Mouse (Mus musculus) midbrain, embryonic 13.5 days (tissue): ENCODE results near the gene Rsph14. TPM values are rescaled to one million over a fixed set of nuclear protein-coding genes. Genes with fewer than 3 reads are reported as not detected.

Experiments used
- ATAC-seq: fragments of 200-750 bp; cut with Nextera tagmentation; 2 replicates; pipeline ENCODE4 v1.8.0; 2017; ENCODE audit warnings: mild to moderate bottlenecking, moderate TSS enrichment, moderate library complexity
- H3K27ac ChIP-seq: fragments of 300-500 bp; sonication (generic); 2 replicates; pipeline ENCODE4 v1.5.1; 2015; ENCODE audit warnings: inconsistent platforms, mild to moderate bottlenecking, moderate library complexity
- H3K27me3 ChIP-seq: fragments of 300-500 bp; sonication (generic); 2 replicates; pipeline ENCODE4 v1.6.1; 2015; ENCODE audit warnings: mild to moderate bottlenecking, inconsistent platforms
- H3K36me3 ChIP-seq: fragments of 300-500 bp; sonication (generic); 2 replicates; pipeline ENCODE4 v1.6.1; 2015; ENCODE audit warnings: mild to moderate bottlenecking, inconsistent platforms
- H3K4me1 ChIP-seq: fragments of 300-500 bp; sonication (generic); replicated peaks from 2 replicates; pipeline ENCODE4 v1.6.1; 2015; ENCODE audit warnings: inconsistent platforms
- H3K4me2 ChIP-seq: fragments of 300-500 bp; sonication (generic); replicated peaks from 2 replicates; pipeline ENCODE4 v1.6.1; 2015; ENCODE audit warnings: moderate library complexity, mild to moderate bottlenecking, inconsistent platforms
- H3K4me3 ChIP-seq: fragments of 300-500 bp; sonication (generic); replicated peaks from 2 replicates; pipeline ENCODE4 v1.5.1; 2015; ENCODE audit warnings: mild to moderate bottlenecking, inconsistent platforms
- H3K9ac ChIP-seq: fragments of 300-500 bp; sonication (generic); replicated peaks from 2 replicates; pipeline ENCODE4 v1.6.1; 2015; ENCODE audit warnings: mild to moderate bottlenecking, inconsistent platforms
- H3K9me3 ChIP-seq: fragments of 300-500 bp; sonication (generic); 2 replicates; pipeline ENCODE4 v1.6.1; 2016; ENCODE audit warnings: mild to moderate bottlenecking, inconsistent platforms
- WGBS: fragments of 180-500 bp; shearing (Covaris S2); methylation state at CpG from one replicate; pipeline ENCODE4 v1.1.7; 2015; 5-methylcytosine and 5-hydroxymethylcytosine counted together
- polyA plus RNA-seq: library from polyadenylated mRNA; unstranded; fragments of >200 nt; fragmentation: Nextera tagmentation; extraction: Ambion mirVana; gene quantifications from 2 replicates; pipeline ENCODE4 v1.2.1, GENCODE M21; 2015

Gene Rsph14
- polyA plus RNA-seq: 0.63 and 1.1 TPM in 2 replicates

GRCm38 (mm10) chr10:75032395-75032794 is at the start of gene Rsph14:
Rsph14 (minus strand) TSS chr10:75032586.
- H3K4me3 ChIP-seq: no peak within 1 kb of the TSS
- peak within 1 kb of the TSS; percentile 75 for H3K27ac ChIP-seq
- no peak within 1 kb of the TSS for H3K9ac ChIP-seq
- no peaks in the 10 kb centered on the region for H3K36me3 ChIP-seq
- H3K4me2 ChIP-seq: peak within 1 kb of the TSS; percentile 46
- WGBS: 14% methylated on average over 10 of the region's 10 CpGs
- H3K9me3 ChIP-seq: no peaks in the 10 kb centered on the region
- peak; percentile 79 for ATAC-seq
- H3K27me3 ChIP-seq: no peaks in the 10 kb centered on the region
- H3K4me1 ChIP-seq: peaks cover 44% of the 10 kb centered on the region

DNA sequence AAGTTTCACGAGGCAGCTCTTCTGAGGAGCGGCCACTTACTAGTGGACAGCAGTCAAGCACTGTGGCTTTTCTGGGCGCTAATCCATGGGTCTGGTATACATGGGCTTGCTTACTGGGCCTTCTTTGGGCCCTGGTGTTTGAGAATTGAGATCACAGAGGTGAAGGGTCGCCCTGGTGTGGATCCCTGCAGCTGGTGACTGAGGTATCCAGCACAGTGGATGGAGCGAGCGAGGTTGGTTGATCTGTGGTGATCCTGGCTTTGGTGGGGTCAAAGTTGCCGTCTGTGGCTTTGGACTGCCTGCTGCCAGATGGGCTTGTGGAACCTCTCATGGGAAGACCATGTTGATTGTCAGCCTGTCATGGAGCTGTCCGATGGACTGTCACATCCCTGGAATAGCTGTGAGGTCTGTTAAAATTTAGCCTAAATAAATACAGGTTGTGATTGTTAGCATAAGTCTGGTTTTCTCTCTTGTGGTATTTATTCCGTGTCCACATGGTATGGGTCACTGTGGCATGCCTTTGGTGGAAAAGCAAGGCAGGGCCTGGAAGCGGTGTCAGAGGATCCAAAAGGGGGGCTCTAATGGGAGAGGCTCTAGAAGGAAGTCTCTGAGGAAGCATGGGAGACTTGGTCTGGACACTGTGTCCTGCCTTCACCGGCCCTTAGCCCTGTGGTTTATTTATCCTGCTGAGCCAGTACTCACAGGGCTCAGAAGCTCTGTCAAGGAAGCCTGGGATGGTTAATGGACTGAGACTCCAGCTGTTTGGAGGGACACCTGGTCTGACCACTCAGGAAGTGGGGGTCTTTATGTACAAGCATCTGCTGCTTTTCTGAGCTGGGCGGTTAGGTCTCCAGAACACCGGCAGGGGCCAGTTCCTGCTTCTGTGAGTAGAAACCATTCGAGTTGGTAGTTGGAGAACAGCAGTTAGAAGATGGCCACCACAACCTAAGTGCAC is 46.1 kb upstream of the Rsph14 start:
- Histone ChIP-seq H3K4me3 (no peak overlapping the region), H3K4me2 (no peak overlapping the region), H3K36me3 (peaks cover 4% of the 10 kb centered on the region; the same call in 1 of the 2 replicates), H3K4me1 (peaks cover 28% of the 10 kb centered on the region), H3K27me3 (no peaks in the 10 kb centered on the region), H3K9ac (no peak overlapping the region), H3K9me3 (no peaks in the 10 kb centered on the region), H3K27ac (no peak overlapping the region)
- 89% methylated on average over 14 of the region's 14 CpGs for WGBS
- ATAC-seq: no peak

DNA sequence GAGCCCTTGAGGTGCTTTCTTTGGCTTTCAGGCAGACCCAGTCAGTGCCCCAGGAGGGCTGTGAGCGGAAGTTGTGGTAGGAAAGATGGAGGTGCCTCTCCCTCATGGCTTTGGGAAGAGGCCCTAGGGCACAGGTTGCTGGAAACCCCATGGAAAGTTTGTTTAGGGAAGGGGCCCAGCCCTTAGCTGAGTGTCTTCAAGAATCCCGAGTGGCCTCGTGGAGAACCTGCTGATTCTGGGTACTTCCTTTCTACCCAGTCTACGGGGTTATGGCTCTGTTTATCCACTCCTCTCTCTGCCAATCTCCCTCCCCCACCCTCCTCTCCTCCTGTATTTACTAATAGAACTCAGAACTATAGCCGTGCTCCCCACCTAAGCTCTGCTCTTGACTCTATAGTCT is 43.3 kb upstream of the Rsph14 start:
- no peak for ATAC-seq
- peaks cover 4% of the 10 kb centered on the region; the same call in 1 of the 2 replicates for H3K36me3 ChIP-seq
- H3K4me1 ChIP-seq: peaks cover 41% of the 10 kb centered on the region
- H3K27ac ChIP-seq: no peak overlapping the region
- no peak overlapping the region for H3K4me2 ChIP-seq
- no peaks in the 10 kb centered on the region for H3K27me3 ChIP-seq
- 89% methylated on average over 5 of the region's 5 CpGs for WGBS
- no peaks in the 10 kb centered on the region for H3K9me3 ChIP-seq
- H3K4me3 ChIP-seq: no peak overlapping the region
- no peak overlapping the region for H3K9ac ChIP-seq

GRCm38 (mm10) chr10:75070281-75070976 is 38.0 kb upstream of the Rsph14 start:
- Histone ChIP-seq H3K4me2 (no peak overlapping the region), H3K4me1 (peaks cover 64% of the 10 kb centered on the region), H3K4me3 (no peak overlapping the region), H3K27me3 (no peaks in the 10 kb centered on the region), H3K36me3 (peaks cover 4% of the 10 kb centered on the region; the same call in 1 of the 2 replicates), H3K27ac (peak overlapping the region; percentile 5; the same call in 1 of the 2 replicates), H3K9ac (no peak overlapping the region), H3K9me3 (no peaks in the 10 kb centered on the region)
- ATAC-seq: no peak
- 78% methylated on average over 11 of the region's 11 CpGs for WGBS

GRCm38 (mm10) chr10:75068624-75069328 is 36.4 kb upstream of the Rsph14 start:
- Histone ChIP-seq H3K27me3 (no peaks in the 10 kb centered on the region), H3K9ac (no peak overlapping the region), H3K4me3 (no peak overlapping the region), H3K27ac (no peak overlapping the region), H3K4me2 (no peak overlapping the region), H3K4me1 (peaks cover 80% of the 10 kb centered on the region), H3K9me3 (no peaks in the 10 kb centered on the region), H3K36me3 (peaks cover 3% of the 10 kb centered on the region; the same call in 1 of the 2 replicates)
- 62% methylated on average over 12 of the region's 12 CpGs for WGBS
- no peak for ATAC-seq

GRCm38 (mm10) chr10:75068086-75068485 is 35.7 kb upstream of the Rsph14 start:
- no peaks in the 10 kb centered on the region for H3K36me3 ChIP-seq
- WGBS: 47% methylated on average over 2 of the region's 2 CpGs
- H3K27me3 ChIP-seq: no peaks in the 10 kb centered on the region
- no peak overlapping the region for H3K27ac ChIP-seq
- H3K4me3 ChIP-seq: no peak overlapping the region
- H3K4me2 ChIP-seq: 0 out of 2 replicates have a peak overlapping the region, but pooled peaks have one; percentile 5
- H3K4me1 ChIP-seq: peaks cover 87% of the 10 kb centered on the region
- no peak overlapping the region for H3K9ac ChIP-seq
- no peak for ATAC-seq
- H3K9me3 ChIP-seq: no peaks in the 10 kb centered on the region

- ATAC-seq: no peak
- H3K4me2 ChIP-seq: no peak overlapping the region
- no peak overlapping the region for H3K4me3 ChIP-seq
- H3K4me1 ChIP-seq: peaks cover 90% of the 10 kb centered on the region
- no peak overlapping the region for H3K9ac ChIP-seq
- H3K36me3 ChIP-seq: no peaks in the 10 kb centered on the region
- no peaks in the 10 kb centered on the region for H3K9me3 ChIP-seq
- no peak overlapping the region for H3K27ac ChIP-seq
- H3K27me3 ChIP-seq: no peaks in the 10 kb centered on the region
These were observed 35.1 kb upstream of the Rsph14 start for GRCm38 (mm10) chr10:75067446-75067845.

GRCm38 (mm10) chr10:75065691-75066090 is 33.3 kb upstream of the Rsph14 start:
- Histone ChIP-seq H3K4me1 (peaks cover 85% of the 10 kb centered on the region), H3K36me3 (no peaks in the 10 kb centered on the region), H3K4me2 (peak overlapping the region; percentile 93; the same call in 1 of the 2 replicates), H3K27ac (no peak overlapping the region), H3K27me3 (no peaks in the 10 kb centered on the region), H3K9me3 (no peaks in the 10 kb centered on the region), H3K4me3 (no peak overlapping the region), H3K9ac (no peak overlapping the region)
- WGBS: 83% methylated on average over 6 of the region's 6 CpGs
- no peak for ATAC-seq

- Histone ChIP-seq H3K4me2 (peak overlapping the region; percentile 93), H3K36me3 (no peaks in the 10 kb centered on the region), H3K27ac (no peak overlapping the region), H3K9me3 (no peaks in the 10 kb centered on the region), H3K4me1 (peaks cover 86% of the 10 kb centered on the region), H3K27me3 (no peaks in the 10 kb centered on the region), H3K9ac (peak overlapping the region; percentile 91; the same call in 1 of the 2 replicates), H3K4me3 (peak overlapping the region; percentile 92)
- WGBS: 60% methylated on average over 12 of the region's 12 CpGs
- ATAC-seq: no peak
These were observed 31.0 kb upstream of the Rsph14 start for GRCm38 (mm10) chr10:75063301-75063965.

DNA sequence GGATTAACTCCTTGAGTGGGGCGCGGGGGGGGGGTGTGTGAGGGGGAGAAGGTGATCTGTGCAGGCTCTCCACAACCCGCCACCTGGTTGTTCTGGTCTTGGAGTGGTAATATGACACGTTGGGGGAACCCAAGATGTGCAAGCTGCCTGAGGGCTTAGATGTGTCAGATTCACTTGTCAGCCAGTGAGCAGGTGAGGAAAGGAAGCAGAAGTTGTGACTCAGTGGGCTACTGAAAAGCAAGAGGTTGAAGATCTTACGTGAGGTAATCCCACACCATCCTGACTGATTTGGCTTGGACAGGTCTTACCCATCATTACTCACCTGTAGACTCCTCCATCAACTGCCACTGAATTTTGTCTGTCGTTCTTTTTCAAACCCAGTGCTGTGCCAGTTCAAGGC is 30.2 kb upstream of the Rsph14 start:
- Histone ChIP-seq H3K4me1 (peaks cover 83% of the 10 kb centered on the region), H3K9ac (peak overlapping the region; percentile 91; the same call in 1 of the 2 replicates), H3K36me3 (no peaks in the 10 kb centered on the region), H3K27ac (no peak overlapping the region), H3K4me2 (peak overlapping the region; percentile 93), H3K4me3 (peak overlapping the region; percentile 92), H3K9me3 (no peaks in the 10 kb centered on the region), H3K27me3 (no peaks in the 10 kb centered on the region)
- no peak for ATAC-seq
- 49% methylated on average over 6 of the region's 6 CpGs for WGBS

DNA sequence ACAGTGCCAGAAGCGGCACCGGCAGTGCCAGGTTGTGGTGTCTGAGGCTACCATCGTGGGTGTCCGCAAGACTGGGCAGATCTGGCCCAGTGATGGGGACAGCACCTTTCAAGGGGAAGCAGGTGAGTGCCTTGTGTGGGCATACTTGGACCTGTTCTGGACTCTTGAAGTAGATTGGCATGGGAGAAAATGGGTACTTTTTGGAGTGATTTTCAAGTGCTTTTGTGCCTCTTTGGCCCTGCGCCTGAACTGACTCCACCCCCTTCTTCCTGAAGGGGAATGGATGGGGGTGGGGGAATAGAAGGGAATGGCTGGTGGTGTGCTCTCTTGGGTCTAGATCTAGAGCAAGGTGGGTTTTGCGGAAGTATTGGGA is 29.8 kb upstream of the Rsph14 start:
- Histone ChIP-seq H3K4me1 (peaks cover 81% of the 10 kb centered on the region), H3K4me3 (peak overlapping the region; percentile 92), H3K27me3 (no peaks in the 10 kb centered on the region), H3K9me3 (no peaks in the 10 kb centered on the region), H3K27ac (no peak overlapping the region), H3K36me3 (no peaks in the 10 kb centered on the region), H3K4me2 (peak overlapping the region; percentile 93), H3K9ac (peak overlapping the region; percentile 91)
- WGBS: 9% methylated on average over 6 of the region's 6 CpGs
- no peak for ATAC-seq
